Mouse (Mus musculus): ENCODE measurements around the gene Zbtb16. TPM values are rescaled to one million over a fixed set of nuclear protein-coding genes. Genes with fewer than 3 reads are reported as not detected.

Zbtb16 gene
- total RNA-seq, 1 experiment = 0.36 TPM

DNA sequence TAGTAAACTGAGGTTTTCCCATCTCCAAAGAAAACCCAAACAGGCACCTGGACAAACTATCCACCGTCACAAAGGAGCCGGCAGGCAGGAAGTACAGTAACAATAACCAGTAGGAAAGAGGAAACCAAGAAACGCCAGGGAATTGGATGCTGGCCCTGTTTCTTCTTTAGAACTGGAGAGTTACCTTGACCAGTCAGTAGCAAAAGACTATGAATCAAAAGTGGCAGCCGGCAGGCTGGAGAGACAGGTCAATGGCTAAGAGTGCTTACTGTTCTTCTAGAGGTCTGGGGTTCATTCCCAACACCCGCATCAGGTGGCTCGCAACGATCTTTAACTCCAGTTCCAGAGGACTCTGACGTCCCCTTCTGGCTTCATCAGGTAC, 74.9 kb downstream of the Zbtb16 start:
- Histone ChIP-seq H3K9me3 (ENCODE audit: control insufficient read depth, insufficient read depth, low read depth, low read length) (no peaks in the 10 kb centered on the region), H3K36me3 (ENCODE audit: control insufficient read depth, insufficient read depth, low read length, poor library complexity, severe bottlenecking) (no peaks in the 10 kb centered on the region), H3K4me1 (ENCODE audit: control insufficient read depth in 2 of 2, insufficient read depth in 2 of 2, low read length in 2 of 2, poor library complexity in 1 of 2) (no peaks in the 10 kb centered on the region), H3K9ac (ENCODE audit: insufficient read depth, low read depth, low read length, poor library complexity, severe bottlenecking) (no peak overlapping the region), H3K27ac (ENCODE audit: insufficient read depth, low read depth, low read length, poor library complexity, severe bottlenecking) (no peak overlapping the region), H3K4me3 (ENCODE audit: insufficient read depth in 1 of 2, low read depth in 1 of 2, low read length in 2 of 2, poor library complexity in 1 of 2, severe bottlenecking in 1 of 2) (no peak overlapping the region)
- in situ Hi-C loops (cut with MboI; ENCODE audit: low sequenced_read_pairs in 2 of 2, unreplicated experiment in 2 of 2) = no loop called here
- DNase-seq (ENCODE audit: low read depth, low spot score) = no peak
- TF ChIP-seq MAFK (IDR thresholded peaks at IDR 0.05; ENCODE audit: insufficient read depth, low read depth, low read length) (no peak), ZC3H11A (IDR thresholded peaks at IDR 0.05; ENCODE audit: borderline replicate concordance, low read depth, low read length) (no peak), ZNF384 (IDR thresholded peaks at IDR 0.05; ENCODE audit: low read depth, low read length) (no peak), HCFC1 (IDR thresholded peaks at IDR 0.05; ENCODE audit: borderline replicate concordance, insufficient read depth, low read length) (no peak), CHD2 (IDR thresholded peaks at IDR 0.05; ENCODE audit: low read depth, low read length) (no peak)

DNA sequence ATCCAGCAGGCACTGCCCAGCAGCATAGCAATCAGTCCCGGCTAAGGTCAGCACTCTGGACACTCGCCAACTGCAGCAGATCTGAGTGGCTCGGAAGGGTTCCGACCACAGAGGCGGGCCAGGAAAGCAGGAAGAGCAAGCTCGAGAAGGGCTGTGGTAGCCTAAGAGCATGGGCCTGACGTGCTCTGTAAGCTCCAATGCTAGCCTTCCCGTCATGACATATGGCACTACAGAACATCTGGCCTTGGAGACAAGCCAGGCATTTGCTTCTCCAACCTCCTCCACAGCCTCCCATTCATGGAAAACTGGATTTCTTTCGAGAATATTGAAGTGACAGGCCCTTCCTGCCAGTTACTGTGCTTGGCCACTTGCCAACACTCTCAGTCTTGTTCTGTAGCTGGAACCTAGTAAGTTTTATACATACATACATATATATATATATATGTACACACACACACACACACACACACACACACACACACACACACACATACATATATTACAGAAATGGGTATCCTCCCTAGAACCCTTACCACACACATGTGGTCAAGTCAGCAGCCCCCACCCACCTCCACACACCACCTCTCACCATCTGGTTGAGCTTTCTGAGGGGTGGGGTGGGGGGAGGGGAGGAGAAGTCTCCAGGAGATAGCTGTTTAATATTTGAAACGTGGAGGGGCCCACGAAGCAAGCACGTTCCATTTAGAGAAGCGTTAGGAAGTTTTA, 75.4 kb downstream of the Zbtb16 start:
- H3K36me3 ChIP-seq (ENCODE audit: control insufficient read depth, insufficient read depth, low read length, poor library complexity, severe bottlenecking) = no peaks in the 10 kb centered on the region
- H3K27ac ChIP-seq (ENCODE audit: insufficient read depth, low read depth, low read length, poor library complexity, severe bottlenecking) = no peak overlapping the region
- no peak overlapping the region for H3K4me3 ChIP-seq (ENCODE audit: insufficient read depth in 1 of 2, low read depth in 1 of 2, low read length in 2 of 2, poor library complexity in 1 of 2, severe bottlenecking in 1 of 2)
- no peaks in the 10 kb centered on the region for H3K4me1 ChIP-seq (ENCODE audit: control insufficient read depth in 2 of 2, insufficient read depth in 2 of 2, low read length in 2 of 2, poor library complexity in 1 of 2)
- in situ Hi-C loops (cut with MboI; ENCODE audit: low sequenced_read_pairs in 2 of 2, unreplicated experiment in 2 of 2) = no loop called here
- H3K9me3 ChIP-seq (ENCODE audit: control insufficient read depth, insufficient read depth, low read depth, low read length) = no peaks in the 10 kb centered on the region
- no peak for DNase-seq (ENCODE audit: low read depth, low spot score)
- TF ChIP-seq HCFC1 (IDR thresholded peaks at IDR 0.05; ENCODE audit: borderline replicate concordance, insufficient read depth, low read length) = no peak
- no peak overlapping the region for H3K9ac ChIP-seq (ENCODE audit: insufficient read depth, low read depth, low read length, poor library complexity, severe bottlenecking)

DNA sequence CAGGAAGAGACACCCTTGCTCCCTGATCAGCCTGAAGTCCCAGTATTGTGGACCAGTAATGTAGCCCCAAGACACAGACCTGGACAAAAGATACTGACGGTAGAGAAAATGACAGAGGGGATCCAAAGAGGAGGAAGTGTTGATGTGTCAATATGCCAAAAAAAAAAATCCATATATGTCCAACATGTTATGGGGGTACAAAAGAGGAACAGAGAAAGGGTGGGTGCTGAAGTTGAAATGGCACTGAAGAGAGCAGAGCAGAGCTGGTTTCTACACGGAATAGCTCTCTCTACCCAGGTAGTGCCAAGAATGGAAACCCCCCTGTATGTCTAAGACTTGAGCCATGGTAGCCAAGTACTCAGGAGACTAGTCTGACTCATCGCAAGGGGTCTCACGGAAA, 76.9 kb downstream of the Zbtb16 start:
- H3K4me3 ChIP-seq (ENCODE audit: insufficient read depth in 1 of 2, low read depth in 1 of 2, low read length in 2 of 2, poor library complexity in 1 of 2, severe bottlenecking in 1 of 2) = no peak overlapping the region
- H3K36me3 ChIP-seq (ENCODE audit: control insufficient read depth, insufficient read depth, low read length, poor library complexity, severe bottlenecking) = no peaks in the 10 kb centered on the region
- H3K9ac ChIP-seq (ENCODE audit: insufficient read depth, low read depth, low read length, poor library complexity, severe bottlenecking) = no peak overlapping the region
- no peaks in the 10 kb centered on the region for H3K4me1 ChIP-seq (ENCODE audit: control insufficient read depth in 2 of 2, insufficient read depth in 2 of 2, low read length in 2 of 2, poor library complexity in 1 of 2)
- in situ Hi-C loops (cut with MboI; ENCODE audit: low sequenced_read_pairs in 2 of 2, unreplicated experiment in 2 of 2) = no loop called here
- no peaks in the 10 kb centered on the region for H3K9me3 ChIP-seq (ENCODE audit: control insufficient read depth, insufficient read depth, low read depth, low read length)
- DNase-seq (ENCODE audit: low read depth, low spot score) = no peak
- no peak overlapping the region for H3K27ac ChIP-seq (ENCODE audit: insufficient read depth, low read depth, low read length, poor library complexity, severe bottlenecking)
- TF ChIP-seq ZC3H11A (IDR thresholded peaks at IDR 0.05; ENCODE audit: borderline replicate concordance, low read depth, low read length) = no peak
- TF ChIP-seq HCFC1 (IDR thresholded peaks at IDR 0.05; ENCODE audit: borderline replicate concordance, insufficient read depth, low read length) = no peak
- TF ChIP-seq ZNF384 (IDR thresholded peaks at IDR 0.05; ENCODE audit: low read depth, low read length) = no peak
- TF ChIP-seq MAFK (IDR thresholded peaks at IDR 0.05; ENCODE audit: insufficient read depth, low read depth, low read length) = no peak

- H3K27ac ChIP-seq (ENCODE audit: insufficient read depth, low read depth, low read length, poor library complexity, severe bottlenecking) = no peak overlapping the region
- no peak overlapping the region for H3K9ac ChIP-seq (ENCODE audit: insufficient read depth, low read depth, low read length, poor library complexity, severe bottlenecking)
- no peak overlapping the region for H3K4me3 ChIP-seq (ENCODE audit: insufficient read depth in 1 of 2, low read depth in 1 of 2, low read length in 2 of 2, poor library complexity in 1 of 2, severe bottlenecking in 1 of 2)
- no peaks in the 10 kb centered on the region for H3K4me1 ChIP-seq (ENCODE audit: control insufficient read depth in 2 of 2, insufficient read depth in 2 of 2, low read length in 2 of 2, poor library complexity in 1 of 2)
- DNase-seq (ENCODE audit: low read depth, low spot score) = no peak
- H3K36me3 ChIP-seq (ENCODE audit: control insufficient read depth, insufficient read depth, low read length, poor library complexity, severe bottlenecking) = no peaks in the 10 kb centered on the region
- H3K9me3 ChIP-seq (ENCODE audit: control insufficient read depth, insufficient read depth, low read depth, low read length) = no peaks in the 10 kb centered on the region
- in situ Hi-C loops (cut with MboI; ENCODE audit: low sequenced_read_pairs in 2 of 2, unreplicated experiment in 2 of 2) = no loop called here
- TF ChIP-seq CHD2 (IDR thresholded peaks at IDR 0.05; ENCODE audit: low read depth, low read length) = no peak
- TF ChIP-seq HCFC1 (IDR thresholded peaks at IDR 0.05; ENCODE audit: borderline replicate concordance, insufficient read depth, low read length) = no peak
- TF ChIP-seq ZNF384 (IDR thresholded peaks at IDR 0.05; ENCODE audit: low read depth, low read length) = no peak
- no peak for TF ChIP-seq MAFK (IDR thresholded peaks at IDR 0.05; ENCODE audit: insufficient read depth, low read depth, low read length)
- no peak for TF ChIP-seq ZC3H11A (IDR thresholded peaks at IDR 0.05; ENCODE audit: borderline replicate concordance, low read depth, low read length)
Measured at GRCm38 (mm10) chr9:48757650-48758580, 78.1 kb downstream of the Zbtb16 start.
